Mouse (Mus musculus) olfactory bulb, adult 2 months (tissue): ENCODE measurements at regions not wholly inside any gene's neighbourhood (a gene's known extent, or its start where the extent isn't known, plus 50 kb on each side); places are given as distances from the start of the nearest gene placed in this dataset.

Source experiments
- CTCF ChIP-seq: fragments of 200-500 bp; IDR thresholded peaks from 2 replicates; pipeline ENCODE4 v1.5.1; 2012; ENCODE audit warnings: low read depth, mild to moderate bottlenecking, low read length, moderate library complexity; ENCODE audit not compliant: insufficient read depth
- POLR2A ChIP-seq: fragments of 200-500 bp; IDR thresholded peaks from 2 replicates; pipeline ENCODE4 v1.6.1; 2012; ENCODE audit warnings: mild to moderate bottlenecking, low read depth, low read length, moderate library complexity; ENCODE audit not compliant: insufficient read depth

DNA sequence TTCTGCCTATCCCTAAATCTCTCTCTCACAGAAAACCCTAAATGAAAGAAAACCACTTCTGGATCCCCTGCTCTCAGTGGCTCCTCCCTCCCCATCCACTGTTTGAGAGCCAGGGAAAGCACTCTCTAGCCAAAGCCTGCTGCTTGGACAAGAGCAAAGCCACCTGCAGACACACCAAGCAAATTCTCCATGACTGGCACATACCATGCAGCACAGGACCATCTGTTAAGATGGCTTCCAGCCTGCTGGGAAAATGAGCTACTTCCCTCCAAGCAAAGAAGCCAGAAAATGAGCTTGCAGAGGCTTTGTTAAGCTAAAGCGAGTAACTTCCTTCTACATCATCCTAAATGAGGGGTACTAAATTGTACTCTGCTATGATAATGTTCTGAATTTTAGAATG is 534.6 kb upstream of the Lmcd1 start:
- TF ChIP-seq POLR2A (no peak), CTCF (no peak)
